Mouse (Mus musculus): ENCODE data around the gene Nmt2.

- TF ChIP-seq CTCF (IDR thresholded peaks at IDR 0.05; ENCODE audit: low read depth, low read length) (no peak), POLR2A (IDR thresholded peaks at IDR 0.05; ENCODE audit: extremely low read depth, insufficient read depth, low read length) (no peak)
These were observed 71.8 kb downstream of the Nmt2 start for GRCm38 (mm10) chr2:3355793-3356192.
